Mouse (Mus musculus) forebrain, embryonic 10.5 days (tissue): Measurements from ENCODE around the gene Gm37240. TPM values are rescaled to one million over a fixed set of nuclear protein-coding genes. Genes with fewer than 3 reads are reported as not detected.

ENCODE experiments used
- DNase-seq: peaks from one replicate; pipeline ENCODE4 v3.0.0-alpha.2; 2017; ENCODE audit warnings: low spot score; ENCODE audit errors: extremely low spot score
- H3K27ac ChIP-seq: fragments of 300-500 bp; sonication (generic); 2 replicates; pipeline ENCODE4 v1.5.1; 2016; ENCODE audit warnings: mild to moderate bottlenecking
- H3K27me3 ChIP-seq: fragments of 300-500 bp; sonication (generic); 2 replicates; pipeline ENCODE4 v1.6.1; 2016; ENCODE audit warnings: mild to moderate bottlenecking; ENCODE audit not compliant: poor library complexity, severe bottlenecking
- H3K36me3 ChIP-seq: fragments of 300-500 bp; sonication (generic); replicated peaks from 2 replicates; pipeline ENCODE4 v1.6.1; 2016; ENCODE audit warnings: mild to moderate bottlenecking, moderate library complexity
- H3K4me1 ChIP-seq: fragments of 300-500 bp; sonication (generic); 2 replicates; pipeline ENCODE4 v1.6.1; 2016
- H3K4me3 ChIP-seq: fragments of 300-500 bp; sonication (generic); 2 replicates; pipeline ENCODE4 v1.5.1; 2016; ENCODE audit warnings: mild to moderate bottlenecking, moderate library complexity
- H3K9me3 ChIP-seq: fragments of 300-500 bp; sonication (generic); 2 replicates; pipeline ENCODE4 v1.6.1; 2016; ENCODE audit warnings: mild to moderate bottlenecking, moderate library complexity
- WGBS: fragments of 180-500 bp; shearing (Covaris S2); methylation state at CpG from one replicate; pipeline ENCODE4 v1.1.7; 2016; 5-methylcytosine and 5-hydroxymethylcytosine counted together
- polyA plus RNA-seq: library from polyadenylated mRNA; unstranded; fragments of >200 nt; fragmentation: Nextera tagmentation; extraction: Ambion mirVana; gene quantifications from 2 replicates; pipeline ENCODE4 v1.2.1, GENCODE M21; 2016

The Gm37240 gene
- polyA plus RNA-seq, 1 experiment from 2014 or later: 0.77 TPM

GRCm38 (mm10) chr3:85212751-85213350 is 674.5 kb downstream of the Gm37240 start:
- H3K36me3 ChIP-seq: no peaks in the 10 kb centered on the region
- no peak overlapping the region for H3K27ac ChIP-seq
- 90% methylated on average over 9 of the region's 9 CpGs for WGBS
- no peaks in the 10 kb centered on the region for H3K9me3 ChIP-seq
- no peaks in the 10 kb centered on the region for H3K27me3 ChIP-seq
- H3K4me1 ChIP-seq: no peaks in the 10 kb centered on the region
- H3K4me3 ChIP-seq: no peak overlapping the region
- DNase-seq: no peak

- no peaks in the 10 kb centered on the region for H3K9me3 ChIP-seq
- no peak overlapping the region for H3K4me3 ChIP-seq
- no peaks in the 10 kb centered on the region for H3K27me3 ChIP-seq
- H3K36me3 ChIP-seq: no peaks in the 10 kb centered on the region
- H3K27ac ChIP-seq: no peak overlapping the region
- no peaks in the 10 kb centered on the region for H3K4me1 ChIP-seq
- 83% methylated on average over 17 of the region's 17 CpGs for WGBS
- DNase-seq: no peak
Measured at GRCm38 (mm10) chr3:85209887-85210844, 677.2 kb downstream of the Gm37240 start.

GRCm38 (mm10) chr3:85206475-85206874 is 680.8 kb downstream of the Gm37240 start:
- Histone ChIP-seq H3K4me3 (no peak overlapping the region), H3K36me3 (no peaks in the 10 kb centered on the region), H3K9me3 (no peaks in the 10 kb centered on the region), H3K27me3 (no peaks in the 10 kb centered on the region), H3K4me1 (no peaks in the 10 kb centered on the region; the same call in 1 of the 2 replicates), H3K27ac (no peak overlapping the region)
- 93% methylated on average over 7 of the region's 7 CpGs for WGBS
- no peak for DNase-seq

- H3K36me3 ChIP-seq: no peaks in the 10 kb centered on the region
- no peaks in the 10 kb centered on the region for H3K9me3 ChIP-seq
- no peaks in the 10 kb centered on the region for H3K27me3 ChIP-seq
- no peak overlapping the region for H3K4me3 ChIP-seq
- H3K4me1 ChIP-seq: no peaks in the 10 kb centered on the region; the same call in 1 of the 2 replicates
- WGBS: 94% methylated on average over 4 of the region's 4 CpGs
- H3K27ac ChIP-seq: no peak overlapping the region
- no peak for DNase-seq
Measured at GRCm38 (mm10) chr3:85205911-85206310, 681.4 kb downstream of the Gm37240 start.

- 77% methylated on average over 9 of the region's 9 CpGs for WGBS
- H3K27ac ChIP-seq: no peak overlapping the region
- no peak overlapping the region for H3K4me3 ChIP-seq
- H3K36me3 ChIP-seq: no peaks in the 10 kb centered on the region
- DNase-seq: no peak
- no peaks in the 10 kb centered on the region for H3K27me3 ChIP-seq
- H3K4me1 ChIP-seq: no peaks in the 10 kb centered on the region; the same call in 1 of the 2 replicates
- no peaks in the 10 kb centered on the region for H3K9me3 ChIP-seq
Measured at GRCm38 (mm10) chr3:85203659-85204058, 683.7 kb downstream of the Gm37240 start.

GRCm38 (mm10) chr3:85202726-85203125 is 684.6 kb downstream of the Gm37240 start:
- Histone ChIP-seq H3K4me3 (no peak overlapping the region), H3K27ac (no peak overlapping the region), H3K27me3 (no peaks in the 10 kb centered on the region), H3K4me1 (no peaks in the 10 kb centered on the region; the same call in 1 of the 2 replicates), H3K9me3 (no peaks in the 10 kb centered on the region), H3K36me3 (no peaks in the 10 kb centered on the region)
- WGBS: 79% methylated on average over 3 of the region's 3 CpGs
- no peak for DNase-seq

GRCm38 (mm10) chr3:85201785-85202184 is 685.5 kb downstream of the Gm37240 start:
- Histone ChIP-seq H3K36me3 (no peaks in the 10 kb centered on the region), H3K27ac (no peak overlapping the region), H3K4me1 (no peaks in the 10 kb centered on the region; the same call in 1 of the 2 replicates), H3K27me3 (no peaks in the 10 kb centered on the region), H3K9me3 (no peaks in the 10 kb centered on the region), H3K4me3 (no peak overlapping the region)
- no peak for DNase-seq
- 91% methylated on average over 4 of the region's 4 CpGs for WGBS

- Histone ChIP-seq H3K4me1 (no peaks in the 10 kb centered on the region), H3K36me3 (no peaks in the 10 kb centered on the region), H3K9me3 (no peaks in the 10 kb centered on the region), H3K27me3 (no peaks in the 10 kb centered on the region), H3K27ac (no peak overlapping the region), H3K4me3 (no peak overlapping the region)
- DNase-seq: no peak
- 92% methylated on average over 3 of the region's 3 CpGs for WGBS
Measured at GRCm38 (mm10) chr3:85198496-85198895, 688.8 kb downstream of the Gm37240 start.

GRCm38 (mm10) chr3:85197148-85197547 is 690.2 kb downstream of the Gm37240 start:
- WGBS: 88% methylated on average over 6 of the region's 6 CpGs
- Histone ChIP-seq H3K4me1 (no peaks in the 10 kb centered on the region), H3K9me3 (no peaks in the 10 kb centered on the region), H3K27me3 (no peaks in the 10 kb centered on the region), H3K36me3 (no peaks in the 10 kb centered on the region), H3K27ac (no peak overlapping the region), H3K4me3 (no peak overlapping the region)
- no peak for DNase-seq

- H3K4me3 ChIP-seq: no peak overlapping the region
- no peak overlapping the region for H3K27ac ChIP-seq
- H3K4me1 ChIP-seq: no peaks in the 10 kb centered on the region
- no peaks in the 10 kb centered on the region for H3K27me3 ChIP-seq
- no peaks in the 10 kb centered on the region for H3K36me3 ChIP-seq
- no peaks in the 10 kb centered on the region for H3K9me3 ChIP-seq
- 91% methylated on average over 4 of the region's 4 CpGs for WGBS
- DNase-seq: no peak
Measured at GRCm38 (mm10) chr3:85196591-85196990, 690.7 kb downstream of the Gm37240 start.

GRCm38 (mm10) chr3:85195068-85195481 is 692.2 kb downstream of the Gm37240 start:
- H3K4me3 ChIP-seq: no peak overlapping the region
- no peak for DNase-seq
- WGBS: 76% methylated on average over 8 of the region's 8 CpGs

GRCm38 (mm10) chr3:85189791-85190190 is 697.5 kb downstream of the Gm37240 start:
- H3K27ac ChIP-seq: no peak overlapping the region
- H3K9me3 ChIP-seq: no peaks in the 10 kb centered on the region
- H3K4me1 ChIP-seq: peaks cover 36% of the 10 kb centered on the region
- no peak for DNase-seq
- no peaks in the 10 kb centered on the region for H3K36me3 ChIP-seq
- peaks cover 20% of the 10 kb centered on the region for H3K27me3 ChIP-seq
- 78% methylated on average over 8 of the region's 8 CpGs for WGBS
- H3K4me3 ChIP-seq: no peak overlapping the region

More at GRCm38 (mm10) chr3:85195068-85195481, 692.2 kb downstream of the Gm37240 start:
- no peaks in the 10 kb centered on the region for H3K4me1 ChIP-seq
- H3K27me3 ChIP-seq: no peaks in the 10 kb centered on the region
- no peaks in the 10 kb centered on the region for H3K36me3 ChIP-seq
- no peaks in the 10 kb centered on the region for H3K9me3 ChIP-seq
- H3K27ac ChIP-seq: no peak overlapping the region

GRCm38 (mm10) chr3:85188364-85188763 is 699.0 kb downstream of the Gm37240 start:
- Histone ChIP-seq H3K27ac (no peak overlapping the region), H3K36me3 (no peaks in the 10 kb centered on the region), H3K9me3 (no peaks in the 10 kb centered on the region), H3K27me3 (peaks cover 20% of the 10 kb centered on the region), H3K4me1 (peaks cover 36% of the 10 kb centered on the region), H3K4me3 (no peak overlapping the region)
- WGBS: 17% methylated on average over 5 of the region's 5 CpGs
- no peak for DNase-seq
